Mouse (Mus musculus): ENCODE data around the gene Myo7a. TPM values are rescaled to one million over a fixed set of nuclear protein-coding genes. Genes with fewer than 3 reads are reported as not detected.
A peak's percentile ranks its signal among the peaks of the same experiment; 100 is the strongest.

The Myo7a gene
- polyA plus RNA-seq, 1 experiment from 2014 or later: 8.8 TPM

GRCm38 (mm10) chr7:98102488-98102887, 16.8 kb downstream of the Myo7a start:
- Histone ChIP-seq H3K9ac (no peak overlapping the region; the same call in 1 of the 2 replicates), H3K4me3 (replicated peaks) (peak overlapping the region; percentile 49; the same call in 1 of the 2 replicates)
- 84% methylated on average over 11 of the region's 11 CpGs for WGBS (ENCODE audit: insufficient replicate concordance)

GRCm38 (mm10) chr7:98097557-98097956, 21.8 kb downstream of the Myo7a start:
- Histone ChIP-seq H3K9ac (no peak overlapping the region), H3K9me3 (replicated peaks) (no peaks in the 10 kb centered on the region), H3K27me3 (no peaks in the 10 kb centered on the region), H3K4me3 (replicated peaks) (no peak overlapping the region), H3K4me2 (no peak overlapping the region), H3K27ac (replicated peaks) (no peak overlapping the region), H3K36me3 (replicated peaks) (0 out of 2 replicates have a peak, but pooled peaks cover 8% of the 10 kb centered on the region), H3K4me1 (replicated peaks) (peaks cover 1% of the 10 kb centered on the region)
- 83% methylated on average over 8 of the region's 8 CpGs for WGBS (ENCODE audit: insufficient replicate concordance)
- no peak for ATAC-seq (ENCODE audit: insufficient read depth)

More at GRCm38 (mm10) chr7:98102488-98102887, 16.8 kb downstream of the Myo7a start:
- H3K27ac ChIP-seq (replicated peaks): peak overlapping the region; percentile 72
- H3K27me3 ChIP-seq: no peaks in the 10 kb centered on the region
- H3K4me1 ChIP-seq (replicated peaks): peaks cover 18% of the 10 kb centered on the region
- no peaks in the 10 kb centered on the region for H3K36me3 ChIP-seq (replicated peaks)
- ATAC-seq (ENCODE audit: insufficient read depth): no peak
- H3K9me3 ChIP-seq (replicated peaks): no peaks in the 10 kb centered on the region
- H3K4me2 ChIP-seq: peak overlapping the region; percentile 67; the same call in 1 of the 2 replicates

- Histone ChIP-seq H3K4me1 (replicated peaks) (no peaks in the 10 kb centered on the region), H3K9me3 (replicated peaks) (no peaks in the 10 kb centered on the region), H3K36me3 (replicated peaks) (0 out of 2 replicates have a peak, but pooled peaks cover 8% of the 10 kb centered on the region), H3K27ac (replicated peaks) (no peak overlapping the region), H3K27me3 (no peaks in the 10 kb centered on the region), H3K9ac (no peak overlapping the region), H3K4me3 (replicated peaks) (no peak overlapping the region), H3K4me2 (no peak overlapping the region)
- WGBS (ENCODE audit: insufficient replicate concordance): 81% methylated on average over 4 of the region's 4 CpGs
- no peak for ATAC-seq (ENCODE audit: insufficient read depth)
Observed at GRCm38 (mm10) chr7:98095852-98096251, 23.5 kb downstream of the Myo7a start.

- H3K4me3 ChIP-seq (replicated peaks): no peak overlapping the region
- H3K36me3 ChIP-seq (replicated peaks): no peaks in the 10 kb centered on the region
- H3K9ac ChIP-seq: no peak overlapping the region
- H3K27ac ChIP-seq (replicated peaks): no peak overlapping the region
- H3K4me1 ChIP-seq (replicated peaks): 0 out of 2 replicates have a peak, but pooled peaks cover 16% of the 10 kb centered on the region
- ATAC-seq (ENCODE audit: insufficient read depth): no peak
- 29% methylated on average over 2 of the region's 2 CpGs for WGBS (ENCODE audit: insufficient replicate concordance)
- H3K9me3 ChIP-seq (replicated peaks): no peaks in the 10 kb centered on the region
- no peaks in the 10 kb centered on the region for H3K27me3 ChIP-seq
- no peak overlapping the region for H3K4me2 ChIP-seq
Observed at GRCm38 (mm10) chr7:98086346-98086745, 33.0 kb downstream of the Myo7a start.

- ATAC-seq (ENCODE audit: insufficient read depth): 0 out of 2 replicates have a peak, but pooled peaks have one; percentile 37
- H3K27me3 ChIP-seq: no peaks in the 10 kb centered on the region
- 24% methylated on average over 7 of the region's 7 CpGs for WGBS (ENCODE audit: insufficient replicate concordance)
- H3K4me2 ChIP-seq: peak overlapping the region; percentile 37; the same call in 1 of the 2 replicates
- H3K4me3 ChIP-seq (replicated peaks): peak overlapping the region; percentile 32
- 0 out of 2 replicates have a peak, but pooled peaks cover 16% of the 10 kb centered on the region for H3K4me1 ChIP-seq (replicated peaks)
- peak overlapping the region; percentile 38; the same call in 1 of the 2 replicates for H3K27ac ChIP-seq (replicated peaks)
- no peak overlapping the region for H3K9ac ChIP-seq
- H3K9me3 ChIP-seq (replicated peaks): no peaks in the 10 kb centered on the region
- 0 out of 2 replicates have a peak, but pooled peaks cover 4% of the 10 kb centered on the region for H3K36me3 ChIP-seq (replicated peaks)
Observed at GRCm38 (mm10) chr7:98085314-98085713, 34.0 kb downstream of the Myo7a start.

GRCm38 (mm10) chr7:98084541-98085293, 34.6 kb downstream of the Myo7a start:
- Histone ChIP-seq H3K4me3 (replicated peaks) (peak overlapping the region; percentile 32), H3K36me3 (replicated peaks) (0 out of 2 replicates have a peak, but pooled peaks cover 4% of the 10 kb centered on the region)

GRCm38 (mm10) chr7:98082376-98082775, 36.9 kb downstream of the Myo7a start:
- Histone ChIP-seq H3K9ac (no peak overlapping the region), H3K4me2 (no peak overlapping the region), H3K27me3 (no peaks in the 10 kb centered on the region), H3K27ac (replicated peaks) (no peak overlapping the region), H3K36me3 (replicated peaks) (peaks cover 19% of the 10 kb centered on the region; the same call in 1 of the 2 replicates), H3K9me3 (replicated peaks) (no peaks in the 10 kb centered on the region), H3K4me3 (replicated peaks) (no peak overlapping the region), H3K4me1 (replicated peaks) (0 out of 2 replicates have a peak, but pooled peaks cover 16% of the 10 kb centered on the region)
- 13% methylated on average over 5 of the region's 5 CpGs for WGBS (ENCODE audit: insufficient replicate concordance)
- no peak for ATAC-seq (ENCODE audit: insufficient read depth)

More at GRCm38 (mm10) chr7:98084541-98085293, 34.6 kb downstream of the Myo7a start:
- Histone ChIP-seq H3K27me3 (no peaks in the 10 kb centered on the region), H3K9ac (no peak overlapping the region), H3K9me3 (replicated peaks) (no peaks in the 10 kb centered on the region), H3K27ac (replicated peaks) (peak overlapping the region; percentile 38; the same call in 1 of the 2 replicates), H3K4me2 (peak overlapping the region; percentile 37), H3K4me1 (replicated peaks) (0 out of 2 replicates have a peak, but pooled peaks cover 16% of the 10 kb centered on the region)
- WGBS (ENCODE audit: insufficient replicate concordance): 26% methylated on average over 12 of the region's 12 CpGs
- no peak for ATAC-seq (ENCODE audit: insufficient read depth)

- Histone ChIP-seq H3K9me3 (replicated peaks) (no peaks in the 10 kb centered on the region), H3K27ac (replicated peaks) (no peak overlapping the region), H3K4me1 (replicated peaks) (0 out of 2 replicates have a peak, but pooled peaks cover 6% of the 10 kb centered on the region), H3K4me2 (no peak overlapping the region), H3K27me3 (no peaks in the 10 kb centered on the region), H3K9ac (no peak overlapping the region), H3K4me3 (replicated peaks) (no peak overlapping the region), H3K36me3 (replicated peaks) (peaks cover 32% of the 10 kb centered on the region; the same call in 1 of the 2 replicates)
- ATAC-seq (ENCODE audit: insufficient read depth): no peak
- 72% methylated on average over 11 of the region's 11 CpGs for WGBS (ENCODE audit: insufficient replicate concordance)
Observed at GRCm38 (mm10) chr7:98077453-98077852, 41.9 kb downstream of the Myo7a start.

GRCm38 (mm10) chr7:98071620-98072019, 47.7 kb downstream of the Myo7a start:
- ATAC-seq (ENCODE audit: insufficient read depth): peak; percentile 38; the same call in 1 of the 2 replicates
- 0 out of 2 replicates have a peak, but pooled peaks cover 6% of the 10 kb centered on the region for H3K4me1 ChIP-seq (replicated peaks)
- no peaks in the 10 kb centered on the region for H3K9me3 ChIP-seq (replicated peaks)
- H3K36me3 ChIP-seq (replicated peaks): peaks cover 33% of the 10 kb centered on the region
- no peak overlapping the region for H3K27ac ChIP-seq (replicated peaks)
- 23% methylated on average over 5 of the region's 5 CpGs for WGBS (ENCODE audit: insufficient replicate concordance)
- H3K4me2 ChIP-seq: no peak overlapping the region
- no peaks in the 10 kb centered on the region for H3K27me3 ChIP-seq
- no peak overlapping the region for H3K4me3 ChIP-seq (replicated peaks)
- no peak overlapping the region for H3K9ac ChIP-seq

- peaks cover 48% of the 10 kb centered on the region for H3K36me3 ChIP-seq (replicated peaks)
- ATAC-seq (ENCODE audit: insufficient read depth): no peak
- H3K4me2 ChIP-seq: no peak overlapping the region
Observed at GRCm38 (mm10) chr7:98066229-98066628, 53.1 kb downstream of the Myo7a start.

GRCm38 (mm10) chr7:98054942-98055341, 64.4 kb downstream of the Myo7a start:
- no peak overlapping the region for H3K27ac ChIP-seq (replicated peaks)
- no peaks in the 10 kb centered on the region for H3K9me3 ChIP-seq (replicated peaks)
- WGBS (ENCODE audit: insufficient replicate concordance): 73% methylated on average over 8 of the region's 8 CpGs
- no peak for ATAC-seq (ENCODE audit: insufficient read depth)
- H3K9ac ChIP-seq: no peak overlapping the region
- H3K4me2 ChIP-seq: no peak overlapping the region
- no peaks in the 10 kb centered on the region for H3K27me3 ChIP-seq
- H3K36me3 ChIP-seq (replicated peaks): peaks cover 38% of the 10 kb centered on the region
- H3K4me1 ChIP-seq (replicated peaks): no peaks in the 10 kb centered on the region
- no peak overlapping the region for H3K4me3 ChIP-seq (replicated peaks)

More at GRCm38 (mm10) chr7:98066229-98066628, 53.1 kb downstream of the Myo7a start:
- no peaks in the 10 kb centered on the region for H3K9me3 ChIP-seq (replicated peaks)
- no peak overlapping the region for H3K9ac ChIP-seq
- 60% methylated on average over 11 of the region's 11 CpGs for WGBS (ENCODE audit: insufficient replicate concordance)
- no peak overlapping the region for H3K4me3 ChIP-seq (replicated peaks)
- H3K4me1 ChIP-seq (replicated peaks): no peaks in the 10 kb centered on the region
- no peak overlapping the region for H3K27ac ChIP-seq (replicated peaks)
- H3K27me3 ChIP-seq: no peaks in the 10 kb centered on the region

Data from liver, embryonic 15.5 days (tissue).